Mouse (Mus musculus): ENCODE results near the gene Cd160. TPM values are rescaled to one million over a fixed set of nuclear protein-coding genes. Genes with fewer than 3 reads are reported as not detected.

The Cd160 gene
- polyA plus RNA-seq, 1 experiment from 2014 or later: 0.05 TPM

DNA sequence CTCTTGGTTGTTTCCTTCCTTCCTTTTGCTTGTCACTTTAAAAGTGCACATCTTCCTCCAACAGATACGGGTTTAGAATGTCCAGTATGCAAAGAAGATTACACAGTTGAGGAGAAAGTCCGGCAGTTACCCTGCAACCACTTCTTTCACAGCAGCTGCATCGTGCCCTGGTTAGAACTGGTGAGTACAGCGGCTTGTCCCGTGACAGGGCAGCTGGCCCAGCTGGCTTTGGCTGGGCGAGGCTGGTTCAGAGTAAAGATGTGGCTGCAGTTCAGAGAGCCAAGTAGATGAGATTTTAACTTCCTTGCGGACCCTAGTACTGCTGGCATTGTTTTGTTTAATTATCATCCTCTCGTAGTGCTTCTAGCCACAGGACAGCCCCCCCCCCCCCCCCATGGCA, 40.6 kb downstream of the Cd160 start:
- H3K4me3 ChIP-seq: no peak overlapping the region
- H3K36me3 ChIP-seq (replicated peaks): peaks cover 77% of the 10 kb centered on the region
- no peak for DNase-seq (ENCODE audit: extremely low spot score, low spot score)
- no peaks in the 10 kb centered on the region for H3K9me3 ChIP-seq
- H3K27me3 ChIP-seq (ENCODE audit: poor library complexity, severe bottlenecking): no peaks in the 10 kb centered on the region
- no peak overlapping the region for H3K27ac ChIP-seq
- WGBS: 88% methylated on average over 8 of the region's 8 CpGs
- H3K4me1 ChIP-seq: no peaks in the 10 kb centered on the region

DNA sequence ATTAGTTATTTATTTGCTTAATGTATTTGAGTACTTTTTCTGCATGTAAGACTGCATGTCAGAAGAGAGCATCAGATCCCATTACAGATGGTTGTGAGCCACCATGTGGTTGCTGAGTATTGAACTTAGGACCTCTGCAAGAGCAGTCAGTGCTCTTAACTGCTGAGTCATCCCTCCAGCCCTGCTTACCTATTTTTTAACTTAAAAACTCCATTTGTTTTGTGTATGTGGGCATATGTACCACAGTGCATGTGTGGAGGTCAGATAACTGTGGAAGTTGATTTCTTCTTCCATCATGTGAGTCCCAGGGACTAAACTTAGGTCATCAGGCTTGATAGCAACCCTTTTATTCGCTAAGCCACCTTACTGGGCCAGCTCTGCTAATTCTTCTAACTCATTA, 41.4 kb downstream of the Cd160 start:
- no peaks in the 10 kb centered on the region for H3K4me1 ChIP-seq
- no peaks in the 10 kb centered on the region for H3K9me3 ChIP-seq
- H3K27me3 ChIP-seq (ENCODE audit: poor library complexity, severe bottlenecking): no peaks in the 10 kb centered on the region
- no peak overlapping the region for H3K27ac ChIP-seq
- WGBS: 93% methylated on average over 1 of the region's 1 CpGs
- H3K4me3 ChIP-seq: no peak overlapping the region
- no peak for DNase-seq (ENCODE audit: extremely low spot score, low spot score)
- H3K36me3 ChIP-seq (replicated peaks): peaks cover 73% of the 10 kb centered on the region

DNA sequence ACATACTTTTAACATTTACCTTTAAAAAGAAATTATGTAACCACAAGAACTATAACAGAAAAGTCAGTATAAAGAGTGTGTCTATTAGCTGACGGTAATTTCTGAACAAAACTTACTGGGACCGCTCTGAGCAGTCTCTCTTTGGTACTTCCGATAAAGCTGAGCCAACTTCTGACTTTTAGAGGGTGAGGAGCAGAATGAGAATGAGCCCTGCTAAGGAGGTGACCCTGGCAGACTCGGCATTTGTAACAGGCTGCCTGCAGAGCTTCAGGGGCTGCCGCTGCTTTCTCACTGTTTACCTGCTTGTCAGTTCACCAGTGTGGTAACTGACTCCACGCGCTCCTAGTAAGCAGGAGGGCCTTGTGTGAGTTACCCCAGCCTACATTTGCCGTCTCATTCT, 46.9 kb downstream of the Cd160 start:
- Histone ChIP-seq H3K36me3 (replicated peaks) (peaks cover 36% of the 10 kb centered on the region), H3K4me3 (no peak overlapping the region), H3K4me1 (no peaks in the 10 kb centered on the region), H3K27ac (no peak overlapping the region), H3K9me3 (no peaks in the 10 kb centered on the region), H3K27me3 (ENCODE audit: poor library complexity, severe bottlenecking) (no peaks in the 10 kb centered on the region)
- no peak for DNase-seq (ENCODE audit: extremely low spot score, low spot score)
- 86% methylated on average over 8 of the region's 8 CpGs for WGBS

DNA sequence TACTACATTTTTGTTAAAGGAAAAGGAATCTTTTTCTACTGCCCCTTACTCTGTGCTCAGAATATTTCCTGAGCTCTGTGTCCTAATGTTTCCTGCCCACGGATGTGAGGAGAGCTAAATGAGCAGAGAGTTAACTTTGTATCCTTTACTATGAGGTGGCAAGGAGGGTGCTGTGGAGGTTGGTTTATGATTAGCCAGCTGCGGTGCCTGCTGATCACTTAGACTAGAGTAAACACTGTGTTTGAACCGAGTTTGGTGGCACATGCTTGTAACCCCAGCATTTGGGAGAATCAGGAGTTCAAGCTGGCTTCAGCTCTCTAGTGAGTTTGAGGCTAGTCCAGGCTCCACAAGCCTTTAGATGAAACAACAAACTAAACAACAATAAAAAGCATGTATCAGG, 52.0 kb downstream of the Cd160 start:
- peaks cover 27% of the 10 kb centered on the region for H3K36me3 ChIP-seq (replicated peaks)
- no peaks in the 10 kb centered on the region for H3K27me3 ChIP-seq (ENCODE audit: poor library complexity, severe bottlenecking)
- H3K9me3 ChIP-seq: no peaks in the 10 kb centered on the region
- no peak for DNase-seq (ENCODE audit: extremely low spot score, low spot score)
- H3K4me3 ChIP-seq: no peak overlapping the region
- no peaks in the 10 kb centered on the region for H3K4me1 ChIP-seq
- H3K27ac ChIP-seq: no peak overlapping the region
- 94% methylated on average over 3 of the region's 3 CpGs for WGBS

DNA sequence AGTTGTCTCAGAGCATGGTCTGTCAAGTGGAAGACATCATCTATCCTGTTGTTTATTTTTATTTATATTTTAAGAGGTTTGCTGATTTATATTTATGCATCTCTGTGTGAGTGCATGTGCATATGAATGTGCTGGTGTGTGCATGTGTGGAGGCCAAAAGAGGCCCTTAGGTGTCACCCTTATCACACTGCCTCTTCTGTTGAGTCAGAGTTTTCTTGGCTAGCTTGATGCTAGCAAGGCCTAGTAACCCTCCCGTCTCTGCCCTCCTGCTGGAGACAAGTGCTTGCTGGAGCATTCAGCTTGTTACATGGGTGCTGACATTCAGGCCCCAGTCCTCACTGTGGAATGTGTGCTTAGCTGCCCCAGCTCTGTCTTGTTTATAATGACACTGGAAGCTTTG, 56.2 kb downstream of the Cd160 start:
- DNase-seq (ENCODE audit: extremely low spot score, low spot score): no peak

DNA sequence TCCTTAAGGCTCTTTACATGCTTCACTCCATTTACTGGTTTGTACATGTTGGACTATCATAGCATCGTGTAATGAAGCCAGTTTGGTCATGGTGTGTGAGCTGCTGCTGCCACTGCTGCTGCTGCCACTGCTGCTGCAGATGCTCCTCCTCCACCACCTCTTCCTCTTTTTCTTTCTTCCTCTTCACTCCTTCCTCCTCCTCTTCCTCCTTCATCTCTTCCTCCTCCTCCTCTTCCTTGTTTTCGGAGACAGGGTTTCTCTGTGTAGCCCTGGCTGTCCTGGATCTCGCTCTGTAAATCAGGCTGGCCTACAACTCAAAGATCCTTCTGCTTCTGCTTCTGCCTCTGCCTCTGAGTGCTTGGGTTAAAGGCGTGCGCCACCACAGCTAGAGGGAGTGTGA, 59.2 kb downstream of the Cd160 start:
- Histone ChIP-seq H3K9me3 (no peaks in the 10 kb centered on the region), H3K27ac (no peak overlapping the region), H3K4me3 (no peak overlapping the region), H3K27me3 (ENCODE audit: poor library complexity, severe bottlenecking) (no peaks in the 10 kb centered on the region), H3K4me1 (no peaks in the 10 kb centered on the region), H3K36me3 (replicated peaks) (peaks cover 6% of the 10 kb centered on the region)
- 90% methylated on average over 5 of the region's 5 CpGs for WGBS
- no peak for DNase-seq (ENCODE audit: extremely low spot score, low spot score)

More for the DNA sequence above, 56.2 kb downstream of the Cd160 start:
- Histone ChIP-seq H3K27me3 (ENCODE audit: poor library complexity, severe bottlenecking) (no peaks in the 10 kb centered on the region), H3K4me1 (no peaks in the 10 kb centered on the region), H3K4me3 (no peak overlapping the region), H3K36me3 (replicated peaks) (peaks cover 24% of the 10 kb centered on the region), H3K27ac (no peak overlapping the region), H3K9me3 (no peaks in the 10 kb centered on the region)
- WGBS: 64% methylated on average over 1 of the region's 1 CpGs

DNA sequence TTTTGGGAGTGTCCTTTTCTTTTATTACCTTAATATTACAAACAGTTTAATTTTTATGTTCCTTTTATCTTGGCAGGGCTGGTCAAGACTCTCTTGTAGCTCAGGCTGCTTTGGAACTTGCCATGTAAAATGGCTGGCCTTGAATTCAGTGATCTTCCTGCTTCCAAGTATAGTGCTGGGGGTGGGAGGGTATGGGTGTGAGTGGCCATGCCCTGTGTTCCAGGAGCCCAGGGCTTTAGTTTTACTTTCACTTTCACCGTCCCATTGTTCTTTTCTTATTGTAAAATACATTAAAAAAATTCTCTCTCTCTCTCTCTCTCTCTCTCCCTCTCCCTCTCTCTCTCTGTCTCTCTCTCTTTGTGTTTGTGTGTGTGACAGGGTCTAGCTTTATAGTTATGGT, 64.6 kb downstream of the Cd160 start:
- Histone ChIP-seq H3K4me3 (no peak overlapping the region), H3K27me3 (ENCODE audit: poor library complexity, severe bottlenecking) (no peaks in the 10 kb centered on the region), H3K9me3 (no peaks in the 10 kb centered on the region), H3K27ac (no peak overlapping the region), H3K36me3 (replicated peaks) (peaks cover 20% of the 10 kb centered on the region), H3K4me1 (no peaks in the 10 kb centered on the region)
- 96% methylated on average over 1 of the region's 1 CpGs for WGBS
- no peak for DNase-seq (ENCODE audit: extremely low spot score, low spot score)

DNA sequence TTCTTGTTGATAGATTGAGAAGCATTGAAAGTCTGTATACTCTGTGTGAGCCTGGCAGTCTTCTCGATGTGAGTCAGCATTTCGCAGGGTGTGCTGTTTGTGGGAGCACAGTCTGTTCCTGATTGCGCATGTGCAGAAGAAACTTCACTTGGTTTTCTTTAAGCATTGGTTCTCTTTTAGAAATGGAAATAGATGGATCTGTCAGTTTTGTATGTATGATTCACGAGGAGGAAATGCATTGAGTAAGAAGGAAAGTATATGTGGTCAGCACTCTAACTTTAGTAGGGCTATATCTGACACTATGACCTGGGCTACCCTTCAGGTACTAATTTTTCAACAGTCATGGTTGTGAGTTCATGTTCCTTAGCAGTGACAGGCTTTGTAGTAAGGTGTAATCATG, 69.5 kb downstream of the Cd160 start:
- DNase-seq (ENCODE audit: extremely low spot score, low spot score): no peak
- 96% methylated on average over 4 of the region's 4 CpGs for WGBS

DNA sequence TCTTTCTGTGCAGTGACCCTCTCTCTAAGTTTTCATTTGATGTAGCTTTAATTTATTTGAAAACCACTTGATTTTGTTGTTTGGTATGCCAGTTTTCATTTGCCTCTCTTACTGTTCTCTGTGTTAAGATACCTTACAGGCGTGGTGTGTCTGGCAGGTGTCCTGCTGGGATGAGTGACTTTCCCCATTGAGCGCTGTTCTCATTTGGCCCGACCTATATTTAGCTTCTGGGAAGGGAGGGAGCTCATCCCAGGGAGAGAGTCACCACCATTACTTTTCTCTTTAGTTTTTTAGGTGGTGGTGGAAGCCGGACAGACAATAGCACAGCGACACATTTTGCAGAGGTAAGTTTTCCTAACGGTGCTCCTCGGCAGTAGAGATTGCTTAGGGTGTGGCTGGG, 71.5 kb downstream of the Cd160 start:
- 66% methylated on average over 7 of the region's 7 CpGs for WGBS
- Histone ChIP-seq H3K9me3 (no peaks in the 10 kb centered on the region), H3K36me3 (replicated peaks) (peaks cover 26% of the 10 kb centered on the region), H3K27me3 (ENCODE audit: poor library complexity, severe bottlenecking) (no peaks in the 10 kb centered on the region), H3K4me1 (no peaks in the 10 kb centered on the region), H3K27ac (no peak overlapping the region), H3K4me3 (no peak overlapping the region)
- DNase-seq (ENCODE audit: extremely low spot score, low spot score): no peak

More for the DNA sequence above, 69.5 kb downstream of the Cd160 start:
- Histone ChIP-seq H3K9me3 (no peaks in the 10 kb centered on the region), H3K36me3 (replicated peaks) (peaks cover 26% of the 10 kb centered on the region), H3K4me3 (no peak overlapping the region), H3K27ac (no peak overlapping the region), H3K4me1 (no peaks in the 10 kb centered on the region), H3K27me3 (ENCODE audit: poor library complexity, severe bottlenecking) (no peaks in the 10 kb centered on the region)

DNA sequence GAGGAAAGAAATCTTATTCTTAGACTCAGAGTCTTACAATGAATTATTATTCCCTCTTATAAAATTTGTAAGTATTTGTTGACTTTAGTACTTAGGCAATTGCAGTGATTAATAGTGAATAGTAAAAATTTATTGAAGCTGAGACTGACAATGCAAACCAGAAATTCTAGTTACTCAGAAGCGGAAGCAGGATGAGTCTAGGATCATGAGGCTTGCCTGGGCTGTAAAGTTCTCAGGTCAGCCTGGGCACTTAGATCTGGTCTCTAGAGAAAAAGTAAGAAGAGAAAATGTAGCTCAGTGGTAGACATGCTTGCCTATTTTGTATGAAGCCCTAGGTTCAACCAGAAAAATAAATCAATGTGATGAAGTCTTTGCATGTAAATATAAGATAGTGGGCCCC, 73.2 kb downstream of the Cd160 start:
- DNase-seq (ENCODE audit: extremely low spot score, low spot score): no peak
- Histone ChIP-seq H3K4me1 (0 out of 2 replicates have a peak, but pooled peaks cover 2% of the 10 kb centered on the region), H3K27me3 (ENCODE audit: poor library complexity, severe bottlenecking) (no peaks in the 10 kb centered on the region), H3K36me3 (replicated peaks) (peaks cover 20% of the 10 kb centered on the region), H3K27ac (no peak overlapping the region), H3K4me3 (no peak overlapping the region), H3K9me3 (no peaks in the 10 kb centered on the region)
- WGBS: 100% methylated on average over 1 of the region's 1 CpGs

Other genes starting within 250 kb of the Cd160 start
- 23.8 and 27.3 TPM in 2 replicates for gene Polr3gl, start 235.2 kb downstream of the Cd160 start, polyA plus RNA-seq (2016; fragmentation: Nextera tagmentation; extraction: Ambion mirVana)
- gene Ankrd34a, start 232.7 kb downstream of the Cd160 start, polyA plus RNA-seq (2016; fragmentation: Nextera tagmentation; extraction: Ambion mirVana): 1.2 TPM in 2 replicates
- 3.2 and 3.9 TPM in 2 replicates for gene Lix1l, start 228.2 kb downstream of the Cd160 start, polyA plus RNA-seq (2016; fragmentation: Nextera tagmentation; extraction: Ambion mirVana)
- gene Rbm8a, start 199.4 kb downstream of the Cd160 start, polyA plus RNA-seq (2016; fragmentation: Nextera tagmentation; extraction: Ambion mirVana): 224 and 226 TPM in 2 replicates
- gene Pex11b, start 194.0 kb downstream of the Cd160 start, polyA plus RNA-seq (2016; fragmentation: Nextera tagmentation; extraction: Ambion mirVana): 36.6 and 40.7 TPM in 2 replicates
- 0.11 and 0.12 TPM in 2 replicates for gene Gm42957, start 193.9 kb downstream of the Cd160 start, polyA plus RNA-seq (2016; fragmentation: Nextera tagmentation; extraction: Ambion mirVana)
- gene Itga10, start 183.8 kb downstream of the Cd160 start, polyA plus RNA-seq (2016; fragmentation: Nextera tagmentation; extraction: Ambion mirVana): 0.43 and 0.51 TPM in 2 replicates
- gene Ankrd35, start 159.2 kb downstream of the Cd160 start, polyA plus RNA-seq (2016; fragmentation: Nextera tagmentation; extraction: Ambion mirVana): 0.06 and 0.09 TPM in 2 replicates
- 45.2 and 49.6 TPM in 2 replicates for gene Pias3, start 133.0 kb downstream of the Cd160 start, polyA plus RNA-seq (2016; fragmentation: Nextera tagmentation; extraction: Ambion mirVana)
- gene Nudt17, start 120.8 kb downstream of the Cd160 start, polyA plus RNA-seq (2016; fragmentation: Nextera tagmentation; extraction: Ambion mirVana): 13.7 and 14.1 TPM in 2 replicates
- gene Polr3c, start 101.7 kb downstream of the Cd160 start, polyA plus RNA-seq (2016; fragmentation: Nextera tagmentation; extraction: Ambion mirVana): 52.0 and 52.7 TPM in 2 replicates
- gene Rnf115, start 101.7 kb downstream of the Cd160 start, polyA plus RNA-seq (2016; fragmentation: Nextera tagmentation; extraction: Ambion mirVana): 70.5 and 75.4 TPM in 2 replicates
- gene Pdzk1, start 67 bp downstream of the Cd160 start, polyA plus RNA-seq (2016; fragmentation: Nextera tagmentation; extraction: Ambion mirVana): not detected in 2 replicates
- gene Gja5, start 75.3 kb upstream of the Cd160 start, polyA plus RNA-seq (2016; fragmentation: Nextera tagmentation; extraction: Ambion mirVana): 4.5 and 5.7 TPM in 2 replicates
- 36.0 and 40.2 TPM in 2 replicates for gene Gpr89, start 76.0 kb upstream of the Cd160 start, polyA plus RNA-seq (2016; fragmentation: Nextera tagmentation; extraction: Ambion mirVana)
- gene Gja8, start 96.7 kb upstream of the Cd160 start, polyA plus RNA-seq (2016; fragmentation: Nextera tagmentation; extraction: Ambion mirVana): 0.02 TPM in 1 of 2 replicates, not detected in the other

Measured in forebrain, embryonic 10.5 days (tissue).